Mouse (Mus musculus) cerebellum, postnatal 14 days (tissue): ENCODE measurements around the gene Gm16867.
"Not testable (repeated sequence)": the region's sequence is repeated elsewhere in the genome, so short reads cannot be mapped to it uniquely, and the experiment has no call there.

ENCODE experiments used
- DNase-seq, 2 experiments: peaks; one replicate each; pipeline ENCODE4 v3.0.0; 2021; ENCODE audit warnings: mixed read lengths in 2 of 2

The Gm16867 gene

GRCm38 (mm10) chr14:69503174-69503573, at the start of gene Gm16867:
Gm16867 (minus strand) TSS chr14:69503362.
- not testable (repeated sequence) for DNase-seq

- not testable (repeated sequence) for DNase-seq
Measured at GRCm38 (mm10) chr14:69547310-69547709, 44.1 kb upstream of the Gm16867 start.

- not testable (repeated sequence) for DNase-seq
Measured at GRCm38 (mm10) chr14:69545052-69545451, 41.9 kb upstream of the Gm16867 start.

GRCm38 (mm10) chr14:69544033-69544432, 40.9 kb upstream of the Gm16867 start:
- DNase-seq: not testable (repeated sequence)

GRCm38 (mm10) chr14:69542695-69543094, 39.5 kb upstream of the Gm16867 start:
- DNase-seq: not testable (repeated sequence)

GRCm38 (mm10) chr14:69540113-69540512, 37.0 kb upstream of the Gm16867 start:
- not testable (repeated sequence) for DNase-seq

GRCm38 (mm10) chr14:69536539-69536938, 33.4 kb upstream of the Gm16867 start:
- not testable (repeated sequence) for DNase-seq

- not testable (repeated sequence) for DNase-seq
Measured at GRCm38 (mm10) chr14:69526202-69526601, 23.0 kb upstream of the Gm16867 start.

GRCm38 (mm10) chr14:69523001-69523400, 19.8 kb upstream of the Gm16867 start:
- DNase-seq: not testable (repeated sequence)

GRCm38 (mm10) chr14:69520810-69521209, 17.6 kb upstream of the Gm16867 start:
- not testable (repeated sequence) for DNase-seq

- not testable (repeated sequence) for DNase-seq
Measured at GRCm38 (mm10) chr14:69512449-69512848, 9.3 kb upstream of the Gm16867 start, which contains the start of gene Gm27179. Gm27179 (minus strand) TSS chr14:69512549.

GRCm38 (mm10) chr14:69507000-69507399, 3.8 kb upstream of the Gm16867 start:
- not testable (repeated sequence) for DNase-seq

- DNase-seq: not testable (repeated sequence)
Measured at GRCm38 (mm10) chr14:69502440-69503150, 567 bp downstream of the Gm16867 start.

- not testable (repeated sequence) for DNase-seq
Measured at GRCm38 (mm10) chr14:69496259-69496658, 6.9 kb downstream of the Gm16867 start.

- DNase-seq: not testable (repeated sequence)
Measured at GRCm38 (mm10) chr14:69494946-69495345, 8.2 kb downstream of the Gm16867 start.

- DNase-seq: not testable (repeated sequence)
Measured at GRCm38 (mm10) chr14:69494522-69494921, 8.6 kb downstream of the Gm16867 start.

GRCm38 (mm10) chr14:69488001-69488400, 15.2 kb downstream of the Gm16867 start:
- not testable (repeated sequence) for DNase-seq

- DNase-seq: not testable (repeated sequence)
Measured at GRCm38 (mm10) chr14:69485466-69486135, 17.6 kb downstream of the Gm16867 start.

GRCm38 (mm10) chr14:69473941-69474646, 29.1 kb downstream of the Gm16867 start:
- not testable (repeated sequence) for DNase-seq

- not testable (repeated sequence) for DNase-seq
Measured at GRCm38 (mm10) chr14:69473322-69473721, 29.8 kb downstream of the Gm16867 start.

- not testable (repeated sequence) for DNase-seq
Measured at GRCm38 (mm10) chr14:69470122-69470708, 32.9 kb downstream of the Gm16867 start.

GRCm38 (mm10) chr14:69467612-69468366, 35.4 kb downstream of the Gm16867 start:
- DNase-seq: not testable (repeated sequence)
